Mouse (Mus musculus) ES-E14 (cell line): ENCODE results near the gene Ermn.

Experiments
- HCFC1 ChIP-seq: IDR thresholded peaks from 2 replicates; pipeline ENCODE4 v1.6.1; 2012; ENCODE audit warnings: low read length, inconsistent platforms, borderline replicate concordance; ENCODE audit not compliant: insufficient read depth
- ZNF384 ChIP-seq: IDR thresholded peaks from 2 replicates; pipeline ENCODE4 v1.6.1; 2012; ENCODE audit warnings: low read depth, low read length, inconsistent platforms

GRCm38 (mm10) chr2:58001497-58001896, 51.2 kb downstream of the Ermn start:
- TF ChIP-seq ZNF384 (no peak), HCFC1 (no peak)
